Mouse (Mus musculus): ENCODE results near the gene Iqgap3.

GRCm38 (mm10) chr3:88074351-88074750 lies 7.4 kb upstream of the Iqgap3 start:
- TF ChIP-seq CTCF (conservative IDR thresholded peaks at IDR 0.05; ENCODE audit: low read length) (no peak), POU5F1 (IDR thresholded peaks at IDR 0.05; ENCODE audit: borderline replicate concordance, low read length) (no peak), NANOG (IDR thresholded peaks at IDR 0.05; ENCODE audit: borderline replicate concordance, low read length) (no peak)
